Comparison of ENCODE assay signal across 8 mouse cellular contexts in genomic region chr1:194620245-194620991, GRCm38 (mm10). TPM values are rescaled to one million over a fixed set of nuclear protein-coding genes. Genes with fewer than 3 reads are reported as not detected.
A peak's percentile ranks its signal among the peaks of the same experiment; 100 is the strongest.
DNase-seq lines count a peak whose midpoint lies in the region; ATAC-seq and TF ChIP-seq lines count a peak whose summit lies in the region.

No protein-coding gene starts in this region.

- peak; percentile 2 to 7 for DNase-seq in B cell, adult 2 months
- peak; percentile 75 for DNase-seq in kidney, postnatal 10 days
- peak; percentile 72 for DNase-seq in lung, embryonic 14.5 days
- peak; percentile 44 for DNase-seq in thymus, postnatal 4 days

- TF ChIP-seq POLR2A in bone marrow, adult 2 months (IDR thresholded peaks at IDR 0.05; ENCODE audit: borderline replicate concordance, control insufficient read depth, low read depth, low read length): no peak
- no peak for TF ChIP-seq POLR2A in olfactory bulb, adult 2 months (IDR thresholded peaks at IDR 0.05; ENCODE audit: insufficient read depth, low read depth, low read length)

- H3K4me3 ChIP-seq in bone marrow, adult 2 months (replicated peaks; ENCODE audit: control insufficient read depth, low read depth, low read length): peak overlapping the region; percentile 45
- H3K4me3 ChIP-seq in embryonic facial prominence, embryonic 15.5 days (replicated peaks): peak overlapping the region; percentile 79
- peak overlapping the region; percentile 94 for H3K4me3 ChIP-seq in heart, embryonic 13.5 days
- H3K4me3 ChIP-seq in lung, embryonic 14.5 days (ENCODE audit: low read depth, low read length): peak overlapping the region; percentile 76
- peak overlapping the region; percentile 84 for H3K4me3 ChIP-seq in olfactory bulb, adult 2 months (ENCODE audit: insufficient read depth, low read depth, low read length)

- no peaks in the 10 kb centered on the region for H3K9me3 ChIP-seq in embryonic facial prominence, embryonic 15.5 days (replicated peaks)
- no peaks in the 10 kb centered on the region for H3K9me3 ChIP-seq in heart, embryonic 13.5 days
- no peaks in the 10 kb centered on the region for H3K9me3 ChIP-seq in lung, embryonic 14.5 days (ENCODE audit: low read depth, low read length)

- H3K36me3 ChIP-seq in embryonic facial prominence, embryonic 15.5 days: no peaks in the 10 kb centered on the region
- no peaks in the 10 kb centered on the region for H3K36me3 ChIP-seq in heart, embryonic 13.5 days
- no peaks in the 10 kb centered on the region for H3K36me3 ChIP-seq in lung, embryonic 14.5 days (ENCODE audit: insufficient read depth)

- H3K27ac ChIP-seq in bone marrow, adult 2 months (ENCODE audit: control insufficient read depth, insufficient read depth, low read depth, low read length, poor library complexity): peak overlapping the region; percentile 21; the same call in 1 of the 2 replicates
- peak overlapping the region; percentile 83 for H3K27ac ChIP-seq in embryonic facial prominence, embryonic 15.5 days (replicated peaks)
- peak overlapping the region; percentile 90 for H3K27ac ChIP-seq in heart, embryonic 13.5 days (replicated peaks)
- peak overlapping the region; percentile 86 for H3K27ac ChIP-seq in lung, embryonic 14.5 days (ENCODE audit: low read depth)
- peak overlapping the region; percentile 71 for H3K27ac ChIP-seq in olfactory bulb, adult 2 months (ENCODE audit: insufficient read depth, low read depth, low read length)

- no peaks in the 10 kb centered on the region for H3K4me1 ChIP-seq in bone marrow, adult 2 months (ENCODE audit: control insufficient read depth, insufficient read depth, low read length)
- peaks cover 49% of the 10 kb centered on the region for H3K4me1 ChIP-seq in embryonic facial prominence, embryonic 15.5 days
- H3K4me1 ChIP-seq in heart, embryonic 13.5 days: peaks cover 52% of the 10 kb centered on the region
- peaks cover 13% of the 10 kb centered on the region for H3K4me1 ChIP-seq in lung, embryonic 14.5 days (ENCODE audit: insufficient read depth)
- H3K4me1 ChIP-seq in olfactory bulb, adult 2 months (ENCODE audit: control insufficient read depth, insufficient read depth, low read length): peaks cover 8% of the 10 kb centered on the region

- peak; percentile 24 for ATAC-seq in embryonic facial prominence, embryonic 15.5 days (ENCODE audit: insufficient number of reproducible peaks, low FRiP score, low TSS enrichment, low read depth)
- ATAC-seq in heart, embryonic 13.5 days (ENCODE audit: extremely low read depth, insufficient number of reproducible peaks, low FRiP score, low TSS enrichment): peak; percentile 27; the same call in 1 of the 2 replicates
- ATAC-seq in lung, embryonic 14.5 days (ENCODE audit: insufficient read depth): peak; percentile 57

- peak overlapping the region; percentile 91 for H3K4me2 ChIP-seq in embryonic facial prominence, embryonic 15.5 days (replicated peaks)
- peak overlapping the region; percentile 94 for H3K4me2 ChIP-seq in heart, embryonic 13.5 days
- peak overlapping the region; percentile 79 for H3K4me2 ChIP-seq in lung, embryonic 14.5 days

- no peaks in the 10 kb centered on the region for H3K27me3 ChIP-seq in embryonic facial prominence, embryonic 15.5 days
- H3K27me3 ChIP-seq in heart, embryonic 13.5 days (replicated peaks): no peaks in the 10 kb centered on the region
- H3K27me3 ChIP-seq in lung, embryonic 14.5 days (ENCODE audit: insufficient read depth, low read length): no peaks in the 10 kb centered on the region

- under 1% methylated on average over 56 of the region's 56 CpGs for WGBS in bone marrow, adult 2 months
- WGBS in embryonic facial prominence, embryonic 15.5 days: under 1% methylated on average over 56 of the region's 56 CpGs
- WGBS in heart, embryonic 13.5 days: under 1% methylated on average over 56 of the region's 56 CpGs
- under 1% methylated on average over 56 of the region's 56 CpGs for WGBS in lung, embryonic 14.5 days
- WGBS in olfactory bulb, adult 2 months: under 1% methylated on average over 56 of the region's 56 CpGs

- peak overlapping the region; percentile 58 for H3K9ac ChIP-seq in embryonic facial prominence, embryonic 15.5 days
- peak overlapping the region; percentile 96 for H3K9ac ChIP-seq in heart, embryonic 13.5 days
- H3K9ac ChIP-seq in lung, embryonic 14.5 days: peak overlapping the region; percentile 79

- TF ChIP-seq CTCF in bone marrow, adult 2 months (IDR thresholded peaks at IDR 0.05; ENCODE audit: control insufficient read depth, insufficient read depth, low read length): no peak
- no peak for TF ChIP-seq CTCF in lung, embryonic 14.5 days (IDR thresholded peaks at IDR 0.05; ENCODE audit: low read depth)
- peak; percentile 23; the same call in 1 of the 2 replicates for TF ChIP-seq CTCF in olfactory bulb, adult 2 months (IDR thresholded peaks at IDR 0.05; ENCODE audit: insufficient read depth, low read depth, low read length)

RNA-seq across cellular contexts. Expression of gene Plxna2, which starts 2.4 kb away (rescaled TPM):
- 0.80 and 2.0 TPM in 2 replicates for polyA plus RNA-seq in bone marrow, adult 2 months (2011; ENCODE audit: insufficient read depth, insufficient read length, low replicate concordance, missing spikeins)
- polyA plus RNA-seq in embryonic facial prominence, embryonic 15.5 days (2015; fragmentation: Nextera tagmentation; extraction: Ambion mirVana): 11.0 and 11.5 TPM in 2 replicates
- polyA plus RNA-seq in heart, embryonic 13.5 days (2015; fragmentation: Nextera tagmentation; extraction: Ambion mirVana): 6.0 and 6.3 TPM in 2 replicates
- polyA plus RNA-seq in lung, embryonic 14.5 days (2014; fragmentation: Nextera tagmentation; extraction: Ambion mirVana): 9.8 and 10.1 TPM in 2 replicates
- polyA plus RNA-seq in olfactory bulb, adult 2 months (2012; ENCODE audit: insufficient read depth, insufficient read length, low replicate concordance, missing spikeins): not detected in 2 replicates

Comparison
In these comparisons a context has a peak if more than half of its experiments do, and no peak if none do; other contexts are left out.
1. Peak in every context shown above with its lines: DNase-seq, ATAC-seq, H3K4me3 ChIP-seq and H3K27ac ChIP-seq.
2. DNase-seq: peak in every context shown above with its lines; median percentile 75 in kidney, postnatal 10 days; 72 in lung, embryonic 14.5 days; 44 in thymus, postnatal 4 days; 4 in B cell, adult 2 months.
3. H3K27ac ChIP-seq: peak in every context shown above with its lines; median percentile 90 in heart, embryonic 13.5 days; 86 in lung, embryonic 14.5 days; 83 in embryonic facial prominence, embryonic 15.5 days; 71 in olfactory bulb, adult 2 months; 21 in bone marrow, adult 2 months.